Mouse (Mus musculus) right cerebral cortex, postnatal 36 days (tissue): ENCODE data around the gene 4930564D02Rik.

Experiments used
- DNase-seq, 2 experiments: peaks; one replicate each; pipeline ENCODE4 v3.0.0; 2022; ENCODE audit warnings: low spot score in 2 of 2, mixed read lengths in 1 of 2

Gene 4930564D02Rik

DNA sequence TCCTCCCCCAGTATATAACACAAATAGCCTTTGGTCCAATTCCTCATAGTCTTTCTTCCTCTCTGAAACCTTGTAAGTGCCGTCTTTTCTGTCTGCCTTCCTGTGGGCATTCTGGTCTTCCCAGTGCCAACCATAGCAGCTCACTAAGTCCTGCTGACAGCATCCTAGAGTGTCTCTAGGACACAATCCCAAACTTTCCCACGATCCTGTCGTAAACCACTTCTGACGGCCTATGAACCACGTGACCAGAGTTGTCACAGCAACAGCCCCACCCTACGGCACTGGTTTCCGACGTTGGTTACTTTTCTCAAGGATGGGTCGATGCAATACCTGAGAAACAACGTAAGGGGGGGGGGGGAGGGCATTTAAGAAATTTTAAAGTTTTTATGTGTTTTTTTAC lies at the start of gene 4930564D02Rik:
Gene 4930564D02Rik (plus strand): TSS at position 301 of the 400 bp plus-strand sequence.
- no peak for DNase-seq

GRCm38 (mm10) chr3:105017314-105017713 lies 49.3 kb upstream of the 4930564D02Rik start:
- DNase-seq = no peak

DNA sequence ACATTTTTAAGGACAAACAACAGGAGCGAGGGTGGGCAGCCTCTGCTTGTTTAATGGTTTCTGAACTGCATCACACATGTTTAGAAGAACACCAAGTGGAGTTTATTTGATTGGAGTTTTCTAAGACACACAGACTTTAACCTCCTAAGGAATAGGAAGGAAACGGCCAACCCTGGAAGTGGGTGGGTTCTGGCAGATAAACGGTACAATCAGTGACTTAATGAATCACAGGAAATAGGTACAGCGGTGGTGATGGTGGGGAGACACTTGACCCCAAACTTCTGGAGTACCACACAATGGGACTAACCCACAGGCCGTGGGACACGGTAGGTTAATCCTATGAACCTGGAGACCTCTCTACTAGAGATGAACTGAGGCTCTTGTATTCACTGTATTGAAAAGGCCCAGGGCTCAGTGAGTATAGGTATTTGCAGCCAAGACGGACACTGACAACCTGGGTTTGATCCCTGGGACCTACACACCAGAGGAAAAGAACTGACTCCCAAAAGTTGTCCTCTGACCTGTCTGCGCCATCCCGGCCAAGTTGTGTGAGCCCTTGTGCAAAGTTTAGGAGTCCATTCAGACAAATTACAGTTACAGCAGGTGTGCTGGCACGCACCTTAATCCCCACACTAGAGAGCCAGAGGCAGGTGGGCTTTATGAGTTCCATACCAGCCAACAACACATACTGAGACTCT lies 48.4 kb upstream of the 4930564D02Rik start:
- no peak for DNase-seq

GRCm38 (mm10) chr3:105018783-105019105 lies 47.9 kb upstream of the 4930564D02Rik start:
- no peak for DNase-seq

GRCm38 (mm10) chr3:105019826-105020692 lies 46.6 kb upstream of the 4930564D02Rik start:
- DNase-seq = no peak

DNA sequence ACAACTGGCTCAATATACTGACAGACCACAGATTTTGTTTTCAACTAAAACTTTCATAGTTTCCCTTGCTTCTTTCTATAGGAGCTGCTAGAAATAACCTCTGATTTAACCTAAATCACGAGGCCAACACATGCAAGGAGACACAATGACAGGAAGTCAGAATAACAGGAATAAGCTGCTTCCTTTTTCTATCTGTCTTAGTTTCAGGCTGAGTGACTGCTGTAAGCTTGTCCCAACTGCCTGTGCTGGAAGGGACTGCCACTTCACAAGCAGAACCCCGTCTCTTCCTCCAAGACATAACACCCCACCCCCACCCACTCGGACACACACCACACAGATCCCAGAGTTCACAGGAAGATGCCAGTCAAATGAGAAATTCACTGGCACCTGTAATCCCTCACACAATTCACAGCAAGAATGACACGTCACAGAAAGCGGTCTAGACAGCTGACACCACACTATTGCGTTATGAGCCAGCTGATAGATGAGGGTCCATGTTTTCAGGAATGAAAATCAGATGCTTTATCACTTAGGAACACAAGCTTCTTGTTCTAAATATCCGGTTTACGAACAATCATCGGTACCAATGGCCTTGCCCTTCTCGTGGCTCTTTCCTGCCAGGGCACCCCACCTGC lies 43.2 kb upstream of the 4930564D02Rik start:
- no peak for DNase-seq

- DNase-seq = no peak
Observed at GRCm38 (mm10) chr3:105036281-105036847, 30.3 kb upstream of the 4930564D02Rik start.

DNA sequence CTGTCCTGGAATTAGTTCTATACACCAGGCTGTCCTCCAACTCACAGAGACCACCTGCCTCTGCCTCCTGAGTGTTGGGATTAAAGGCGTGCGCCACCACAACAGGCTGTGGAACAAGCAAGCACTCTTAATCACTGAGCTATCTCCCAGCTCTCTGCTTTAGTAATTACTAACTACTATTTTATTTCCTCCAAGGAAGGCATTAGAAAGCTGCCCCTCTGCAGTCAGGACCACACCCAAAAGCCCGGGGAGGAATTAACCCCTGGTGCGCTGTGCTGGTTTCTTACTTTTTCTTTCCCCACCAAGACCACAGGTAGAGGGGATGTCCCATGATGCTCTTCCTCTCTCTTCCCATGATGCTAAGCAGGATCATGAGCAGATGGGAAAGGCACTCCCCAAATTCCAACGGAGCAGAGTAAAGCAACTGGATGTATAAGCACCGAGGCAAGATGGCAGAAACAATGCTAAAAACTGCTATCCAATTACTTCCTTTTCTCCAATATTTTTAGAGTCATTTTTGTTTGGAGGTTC lies 29.3 kb upstream of the 4930564D02Rik start:
- DNase-seq = no peak

- no peak for DNase-seq
Observed at GRCm38 (mm10) chr3:105040002-105040401, 26.6 kb upstream of the 4930564D02Rik start.

DNA sequence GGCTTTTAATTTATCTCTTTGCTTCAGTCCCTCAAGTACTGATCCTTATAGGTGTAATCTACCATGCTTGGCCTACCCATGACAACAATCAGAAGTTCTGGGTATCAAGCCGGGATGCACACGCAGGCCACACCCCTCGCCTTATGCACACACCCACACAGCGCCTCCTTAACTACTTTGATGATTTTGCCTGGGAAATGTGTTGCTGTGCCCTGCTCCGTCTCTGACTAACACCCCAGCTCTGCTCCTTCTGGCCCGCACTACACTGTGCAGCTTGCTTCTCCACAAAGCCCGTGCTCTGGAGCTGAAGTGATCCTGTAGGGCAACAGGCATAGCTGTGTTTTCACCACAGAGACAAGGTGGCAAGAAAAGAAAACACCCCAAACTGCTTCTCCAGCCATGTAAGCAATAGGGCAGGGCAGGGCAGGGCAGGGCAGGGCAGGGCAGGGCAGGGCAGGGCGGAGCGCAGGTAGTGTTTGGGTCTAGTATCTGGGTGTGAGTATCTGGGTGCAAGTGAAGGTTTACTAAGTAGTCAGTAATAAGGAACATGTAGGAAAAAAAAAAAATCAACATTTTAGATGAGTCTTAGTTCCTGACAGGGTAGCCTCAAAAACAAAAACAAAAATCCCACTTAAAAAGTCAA lies 25.5 kb upstream of the 4930564D02Rik start:
- DNase-seq = no peak

- DNase-seq = no peak
Observed at GRCm38 (mm10) chr3:105043746-105044145, 22.9 kb upstream of the 4930564D02Rik start.

- DNase-seq = no peak
Observed at GRCm38 (mm10) chr3:105046870-105047269, 19.8 kb upstream of the 4930564D02Rik start.

- no peak for DNase-seq
Observed at GRCm38 (mm10) chr3:105047616-105048015, 19.0 kb upstream of the 4930564D02Rik start.

DNA sequence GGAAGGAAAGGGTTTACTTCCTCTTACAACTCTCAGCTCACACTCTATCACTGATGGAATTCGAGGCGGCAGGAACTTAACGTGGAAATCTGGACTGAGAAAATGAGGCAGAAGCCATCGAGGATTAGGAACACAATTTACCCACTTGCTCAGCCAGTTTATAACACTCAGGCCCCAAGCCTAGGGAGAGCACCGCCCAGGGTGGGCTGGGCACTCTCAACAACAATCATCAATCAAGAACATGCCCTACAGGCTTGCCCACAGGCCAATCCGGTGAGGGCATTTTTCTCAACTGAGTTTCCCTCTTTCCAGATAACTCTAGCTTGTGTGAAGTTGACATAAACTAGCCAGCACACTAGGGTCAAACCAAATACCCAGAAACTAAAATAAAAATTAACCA lies 16.8 kb upstream of the 4930564D02Rik start:
- DNase-seq = no peak

DNA sequence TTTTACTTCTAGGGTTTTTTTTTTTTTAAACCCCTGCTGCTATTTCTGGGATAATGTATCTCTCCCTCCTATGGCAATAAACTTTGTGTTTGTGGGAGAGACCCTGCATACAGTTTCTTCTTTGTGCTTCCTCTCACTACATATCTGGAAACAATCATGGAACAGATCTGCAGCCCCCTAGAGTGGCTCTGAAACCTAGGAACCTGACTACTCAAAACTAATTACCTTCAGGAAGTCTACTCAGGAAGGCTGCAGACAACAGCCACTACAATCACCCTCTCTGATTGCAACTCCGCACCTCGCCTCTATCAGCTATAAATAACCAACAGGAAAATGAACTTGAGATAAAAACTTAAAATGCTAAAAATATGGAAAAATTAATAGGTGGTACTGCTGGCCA lies 15.5 kb upstream of the 4930564D02Rik start:
- no peak for DNase-seq

DNA sequence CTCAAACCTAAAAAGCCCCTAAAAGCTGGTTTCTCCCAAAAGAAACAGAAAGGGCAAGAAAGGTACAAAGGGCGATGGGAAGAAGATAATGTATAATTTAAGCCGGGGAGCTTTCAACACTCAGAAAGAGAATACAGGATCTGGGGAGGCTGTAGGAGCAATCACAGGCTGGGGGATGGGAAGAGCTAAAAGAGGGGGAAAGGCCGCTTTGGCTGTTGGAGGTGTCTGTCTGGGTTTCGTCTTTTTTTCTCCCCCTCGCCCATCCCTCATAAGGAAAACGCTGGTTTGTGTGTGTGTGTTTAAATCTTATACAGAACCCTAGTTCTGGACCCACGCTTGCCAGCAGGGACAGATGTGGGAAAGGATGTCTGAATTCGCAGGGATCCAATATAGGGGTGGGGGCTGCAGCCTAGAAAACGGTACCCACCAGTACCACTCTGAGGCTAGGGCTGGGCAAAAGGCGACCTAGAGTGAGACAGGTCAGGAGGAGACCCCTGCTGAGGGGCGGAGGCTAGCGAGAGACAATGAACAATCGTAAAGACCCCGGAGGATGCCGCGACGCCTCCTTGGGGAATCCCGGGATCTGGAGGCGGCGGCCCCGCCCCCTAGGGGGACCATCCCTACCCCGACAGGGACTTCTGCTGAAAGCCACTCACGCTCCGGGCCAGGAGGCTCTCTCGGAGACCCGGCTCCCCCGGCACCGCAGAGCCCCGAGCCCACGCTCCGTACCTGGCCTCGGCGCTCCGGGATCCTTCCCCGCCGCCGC lies 14.3 kb upstream of the 4930564D02Rik start:
- DNase-seq = no peak

GRCm38 (mm10) chr3:105052937-105053697 lies 13.5 kb upstream of the 4930564D02Rik start, which contains the start of gene Cttnbp2nl:
Cttnbp2nl (minus strand) TSS chr3:105053146.
- DNase-seq = peak; percentile 97 to 99

DNA sequence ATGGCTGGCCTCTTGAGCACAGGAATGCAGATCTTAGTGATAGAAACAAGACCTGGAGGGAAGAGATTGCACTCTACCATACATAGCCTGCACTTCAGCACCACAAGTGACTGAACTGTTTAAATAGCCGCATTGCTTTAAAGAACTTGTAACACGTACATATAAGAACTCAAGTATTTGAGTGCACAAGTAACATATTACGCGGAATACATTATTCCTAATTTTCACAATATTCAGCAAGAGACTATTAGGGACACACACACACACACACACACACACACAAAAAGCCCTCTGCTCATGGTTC lies 13.0 kb upstream of the 4930564D02Rik start:
- DNase-seq = no peak

DNA sequence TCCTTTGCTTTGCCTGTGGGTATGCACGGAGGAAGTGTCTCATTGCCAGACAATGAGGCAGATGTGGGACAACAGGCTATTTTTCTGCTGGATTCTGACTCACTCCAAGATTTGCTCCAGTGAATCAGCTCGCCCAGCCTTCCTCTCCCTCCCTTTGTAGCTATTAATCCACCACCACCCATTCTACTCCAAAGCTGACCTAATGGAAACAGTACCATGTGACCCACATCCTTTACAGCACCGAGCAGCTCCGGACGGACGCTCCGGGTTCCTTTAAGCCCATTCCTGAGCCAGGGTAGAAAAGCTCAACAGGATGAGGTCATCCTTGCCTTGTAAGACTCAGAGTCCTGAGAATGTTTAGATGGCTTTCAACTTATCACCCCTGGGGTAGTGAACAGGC lies 11.7 kb upstream of the 4930564D02Rik start:
- DNase-seq = no peak

DNA sequence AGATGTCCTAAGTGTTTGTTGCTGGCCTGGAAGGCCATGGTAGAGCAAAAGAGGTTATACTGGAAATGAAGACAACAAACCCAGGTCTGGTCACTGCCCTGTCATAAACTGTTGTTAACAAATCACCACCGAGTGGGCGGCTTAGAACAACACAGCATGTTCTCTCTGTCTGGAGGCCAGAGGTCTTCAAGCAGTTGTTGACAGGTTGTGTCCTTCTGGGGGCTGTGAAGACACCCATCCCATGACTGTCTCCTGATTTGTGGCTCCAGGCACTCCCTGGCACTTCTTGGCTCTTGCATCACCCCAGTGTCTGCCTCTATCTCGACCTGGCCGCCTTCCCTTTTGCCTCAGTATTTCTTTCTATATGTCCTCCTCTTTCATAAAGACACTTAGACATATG lies 11.0 kb upstream of the 4930564D02Rik start:
- no peak for DNase-seq
